Mouse (Mus musculus) forebrain, embryonic 11.5 days (tissue): ENCODE measurements around the gene Gm43191. TPM values are rescaled to one million over a fixed set of nuclear protein-coding genes. Genes with fewer than 3 reads are reported as not detected.
"Not testable (repeated sequence)": the region's sequence is repeated elsewhere in the genome, so short reads cannot be mapped to it uniquely, and the experiment has no call there.

ENCODE experiments used
- ATAC-seq: fragments of 200-750 bp; cut with Nextera tagmentation; replicated peaks from 2 replicates; pipeline ENCODE4 v1.8.0; 2017; ENCODE audit warnings: moderate TSS enrichment; ENCODE audit not compliant: low FRiP score
- DNase-seq: peaks from one replicate; pipeline ENCODE4 v3.0.0-alpha.2; 2017; ENCODE audit warnings: low spot score
- H3K27ac ChIP-seq: fragments of 300-500 bp; sonication (generic); 2 replicates; pipeline ENCODE4 v1.5.1; 2014; ENCODE audit warnings: low read depth, low read length
- H3K27me3 ChIP-seq: fragments of 300-500 bp; sonication (generic); 2 replicates; pipeline ENCODE4 v1.6.1; 2014; ENCODE audit warnings: mild to moderate bottlenecking, low read length, mixed read lengths; ENCODE audit not compliant: control insufficient read depth, insufficient read depth
- H3K36me3 ChIP-seq: fragments of 300-500 bp; sonication (generic); 2 replicates; pipeline ENCODE4 v1.6.1; 2014; ENCODE audit warnings: mild to moderate bottlenecking, low read length, moderate library complexity, mixed read lengths; ENCODE audit not compliant: control insufficient read depth, insufficient read depth
- H3K4me1 ChIP-seq: fragments of 300-500 bp; sonication (generic); replicated peaks from 2 replicates; pipeline ENCODE4 v1.6.1; 2014; ENCODE audit warnings: low read length, mixed read lengths; ENCODE audit not compliant: control insufficient read depth, insufficient read depth
- H3K4me2 ChIP-seq: fragments of 300-500 bp; sonication (generic); 2 replicates; pipeline ENCODE4 v1.6.1; 2014; ENCODE audit warnings: low read depth, mild to moderate bottlenecking, low read length, moderate library complexity, mixed read lengths; ENCODE audit not compliant: severe bottlenecking
- H3K4me3 ChIP-seq: fragments of 300-500 bp; sonication (generic); 2 replicates; pipeline ENCODE4 v1.5.1; 2014; ENCODE audit warnings: low read depth, low read length
- H3K9ac ChIP-seq: fragments of 300-500 bp; sonication (generic); 2 replicates; pipeline ENCODE4 v1.6.1; 2014; ENCODE audit warnings: low read length
- H3K9me3 ChIP-seq: fragments of 300-500 bp; sonication (generic); 2 replicates; pipeline ENCODE4 v1.6.1; 2016; ENCODE audit warnings: low read length, mixed read lengths; ENCODE audit not compliant: control insufficient read depth
- WGBS: fragments of 180-500 bp; shearing (Covaris S2); extraction: QIAGEN DNeasy Blood & Tissue Kit; methylation state at CpG from one replicate; pipeline ENCODE4 v1.1.7; 2014; 5-methylcytosine and 5-hydroxymethylcytosine counted together
- polyA plus RNA-seq: library from polyadenylated mRNA; unstranded; fragments of >200 nt; fragmentation: Nextera tagmentation; extraction: Ambion mirVana; gene quantifications from 2 replicates; pipeline ENCODE4 v1.2.1, GENCODE M21; 2014

The Gm43191 gene
- polyA plus RNA-seq, 1 experiment from 2014 or later = not detected

GRCm38 (mm10) chr3:116694955-116695665, 14.1 kb upstream of the Gm43191 start:
- Histone ChIP-seq H3K9me3 (no peaks in the 10 kb centered on the region), H3K4me2 (no peak overlapping the region), H3K27ac (no peak overlapping the region), H3K9ac (no peak overlapping the region), H3K4me1 (no peaks in the 10 kb centered on the region), H3K27me3 (no peaks in the 10 kb centered on the region), H3K36me3 (no peaks in the 10 kb centered on the region), H3K4me3 (no peak overlapping the region)
- DNase-seq = no peak
- WGBS = 87% methylated on average over 8 of the region's 8 CpGs
- ATAC-seq = no peak

DNA sequence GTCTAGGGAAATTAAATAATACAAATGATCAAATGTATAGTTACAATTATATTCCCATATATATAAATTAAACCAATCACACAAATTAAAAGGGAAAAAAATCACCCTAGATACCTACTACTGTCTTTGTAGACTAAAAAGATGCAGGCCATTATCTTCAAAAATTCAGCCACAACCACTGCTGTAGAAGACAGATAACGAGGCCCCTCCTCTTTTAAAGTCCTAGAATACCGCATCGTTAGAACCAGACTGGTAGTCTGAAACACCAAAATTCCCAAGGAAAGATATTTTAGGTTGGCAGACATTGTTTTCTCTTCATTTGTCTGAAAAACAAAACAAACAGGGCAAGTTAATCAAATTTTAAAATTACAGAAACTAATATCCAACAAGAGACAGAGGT, 13.3 kb upstream of the Gm43191 start:
- 74% methylated on average over 3 of the region's 3 CpGs for WGBS
- H3K4me3 ChIP-seq = no peak overlapping the region
- no peak overlapping the region for H3K9ac ChIP-seq
- H3K36me3 ChIP-seq = no peaks in the 10 kb centered on the region
- H3K4me1 ChIP-seq = no peaks in the 10 kb centered on the region
- H3K27ac ChIP-seq = no peak overlapping the region
- DNase-seq = no peak
- ATAC-seq = no peak
- H3K9me3 ChIP-seq = no peaks in the 10 kb centered on the region
- H3K4me2 ChIP-seq = no peak overlapping the region
- H3K27me3 ChIP-seq = no peaks in the 10 kb centered on the region

DNA sequence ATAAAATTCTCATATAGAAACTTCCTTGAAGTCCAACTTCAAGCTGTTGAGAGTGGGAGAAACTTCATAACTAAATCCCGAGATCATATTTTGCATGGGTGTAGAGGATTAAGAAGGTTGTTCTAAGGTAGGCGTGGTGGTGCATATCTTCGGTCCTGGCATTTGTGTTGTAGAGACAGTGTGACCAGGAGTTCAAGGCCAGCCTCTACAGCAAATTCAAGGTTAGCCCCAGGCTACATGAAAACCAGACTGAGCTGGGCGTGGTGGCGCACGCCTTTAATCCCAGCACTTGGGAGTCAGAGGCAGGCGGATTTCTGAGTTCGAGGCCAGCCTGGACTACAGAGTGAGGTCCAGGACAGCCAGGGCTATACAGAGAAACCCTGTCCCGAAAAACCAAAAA, 16.8 kb downstream of the Gm43191 start:
- not testable (repeated sequence) for ATAC-seq, H3K27me3 ChIP-seq, DNase-seq, H3K4me3 ChIP-seq, H3K27ac ChIP-seq, H3K4me1 ChIP-seq, H3K36me3 ChIP-seq, H3K9me3 ChIP-seq, H3K4me2 ChIP-seq, H3K9ac ChIP-seq
- 92% methylated on average over 9 of the region's 9 CpGs for WGBS

- ATAC-seq = peak; percentile 99
- no peaks in the 10 kb centered on the region for H3K27me3 ChIP-seq
- H3K27ac ChIP-seq = peak within 1 kb of the TSS; percentile 87
- H3K9ac ChIP-seq = peak within 1 kb of the TSS; percentile 97
- peak within 1 kb of the TSS; percentile 95 for H3K4me3 ChIP-seq
- no peaks in the 10 kb centered on the region; the same call in none of the 2 replicates for H3K4me1 ChIP-seq
- H3K9me3 ChIP-seq = no peaks in the 10 kb centered on the region
- peak within 1 kb of the TSS; percentile 68 for H3K4me2 ChIP-seq
- DNase-seq = peak; percentile 99
- under 1% methylated on average over 39 of the region's 39 CpGs for WGBS
- no peaks in the 10 kb centered on the region for H3K36me3 ChIP-seq
These were observed 18.6 kb downstream of the Gm43191 start, which contains the start of gene Mfsd14a for GRCm38 (mm10) chr3:116662463-116662863. Gene Mfsd14a (minus strand): TSS chr3:116662677.

DNA sequence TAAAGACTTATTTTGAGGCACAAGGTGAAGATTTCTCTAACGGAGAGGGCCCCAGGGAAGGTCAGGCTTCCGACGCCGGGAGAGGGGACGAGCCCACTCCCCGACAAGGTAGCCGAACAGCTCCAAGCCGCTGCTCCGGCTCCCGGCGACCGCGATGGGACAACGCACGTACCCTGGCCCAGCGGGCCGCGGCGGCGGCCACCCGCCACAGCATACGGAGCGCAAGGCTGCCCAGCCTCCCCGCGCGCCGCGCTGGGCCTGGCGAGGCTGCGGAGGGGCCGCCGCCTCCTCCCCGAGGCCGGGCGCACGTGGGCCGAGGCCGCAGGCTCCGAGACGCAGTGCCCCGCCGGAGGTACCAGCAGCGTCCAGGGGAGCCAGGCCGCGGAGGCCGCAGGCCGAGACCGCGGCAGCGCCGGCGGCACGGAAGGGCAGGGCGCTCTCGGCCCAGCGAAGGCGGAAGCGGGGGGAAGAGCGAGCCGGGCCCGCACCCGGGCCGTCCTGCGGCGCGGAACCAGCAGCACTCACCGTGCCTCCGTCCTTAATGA, 19.1 kb downstream of the Gm43191 start:
- H3K27me3 ChIP-seq = no peaks in the 10 kb centered on the region
- H3K4me1 ChIP-seq = no peaks in the 10 kb centered on the region; the same call in none of the 2 replicates
- H3K4me3 ChIP-seq = peak overlapping the region; percentile 95
- no peaks in the 10 kb centered on the region for H3K9me3 ChIP-seq
- peak overlapping the region; percentile 97 for H3K9ac ChIP-seq
- ATAC-seq = peak; percentile 84
- H3K36me3 ChIP-seq = no peaks in the 10 kb centered on the region
- H3K27ac ChIP-seq = peak overlapping the region; percentile 87
- WGBS = under 1% methylated on average over 60 of the region's 68 CpGs
- H3K4me2 ChIP-seq = peak overlapping the region; percentile 68
- DNase-seq = no peak

GRCm38 (mm10) chr3:116661288-116661869, 19.7 kb downstream of the Gm43191 start:
- peak overlapping the region; percentile 68 for H3K4me2 ChIP-seq
- no peak for ATAC-seq
- no peak for DNase-seq
- H3K27ac ChIP-seq = peak overlapping the region; percentile 87
- 7% methylated on average over 16 of the region's 16 CpGs for WGBS
- peak overlapping the region; percentile 97 for H3K9ac ChIP-seq
- H3K4me1 ChIP-seq = no peaks in the 10 kb centered on the region; the same call in none of the 2 replicates
- no peaks in the 10 kb centered on the region for H3K9me3 ChIP-seq
- peak overlapping the region; percentile 95 for H3K4me3 ChIP-seq
- no peaks in the 10 kb centered on the region for H3K36me3 ChIP-seq
- H3K27me3 ChIP-seq = no peaks in the 10 kb centered on the region

DNA sequence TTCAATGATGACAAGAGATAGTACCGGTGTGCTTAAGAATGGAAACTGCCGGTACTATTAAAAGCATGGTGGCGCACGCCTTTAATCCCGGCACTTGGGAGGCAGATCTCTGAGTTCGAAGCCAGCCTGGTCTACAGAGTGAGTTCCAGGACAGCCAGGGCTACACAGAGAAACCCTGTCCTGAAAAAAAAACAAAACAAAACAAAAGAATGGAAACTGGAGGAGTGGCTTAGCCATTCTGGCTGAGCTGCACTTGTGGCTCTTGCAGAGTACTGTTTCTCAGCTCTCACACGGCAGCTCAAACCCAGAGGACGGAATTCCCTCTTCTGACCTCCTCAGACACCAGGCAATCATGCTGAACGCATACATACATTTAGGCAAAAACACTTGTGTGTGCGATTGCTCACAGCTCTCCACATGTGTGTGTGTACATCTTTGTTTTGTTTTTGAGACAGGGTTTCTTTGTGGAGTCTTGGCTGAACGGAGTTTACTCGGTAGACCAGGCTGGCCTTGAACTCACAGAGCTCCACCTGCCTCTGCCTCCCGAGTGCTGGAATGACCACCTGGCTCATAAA, 21.1 kb downstream of the Gm43191 start:
- Histone ChIP-seq H3K27ac (no peak overlapping the region), H3K4me3 (no peak overlapping the region), H3K9ac (no peak overlapping the region), H3K4me1 (no peaks in the 10 kb centered on the region; the same call in none of the 2 replicates), H3K9me3 (no peaks in the 10 kb centered on the region), H3K27me3 (no peaks in the 10 kb centered on the region), H3K36me3 (no peaks in the 10 kb centered on the region), H3K4me2 (no peak overlapping the region)
- ATAC-seq (no peak), DNase-seq (no peak)
- WGBS = 83% methylated on average over 13 of the region's 13 CpGs

DNA sequence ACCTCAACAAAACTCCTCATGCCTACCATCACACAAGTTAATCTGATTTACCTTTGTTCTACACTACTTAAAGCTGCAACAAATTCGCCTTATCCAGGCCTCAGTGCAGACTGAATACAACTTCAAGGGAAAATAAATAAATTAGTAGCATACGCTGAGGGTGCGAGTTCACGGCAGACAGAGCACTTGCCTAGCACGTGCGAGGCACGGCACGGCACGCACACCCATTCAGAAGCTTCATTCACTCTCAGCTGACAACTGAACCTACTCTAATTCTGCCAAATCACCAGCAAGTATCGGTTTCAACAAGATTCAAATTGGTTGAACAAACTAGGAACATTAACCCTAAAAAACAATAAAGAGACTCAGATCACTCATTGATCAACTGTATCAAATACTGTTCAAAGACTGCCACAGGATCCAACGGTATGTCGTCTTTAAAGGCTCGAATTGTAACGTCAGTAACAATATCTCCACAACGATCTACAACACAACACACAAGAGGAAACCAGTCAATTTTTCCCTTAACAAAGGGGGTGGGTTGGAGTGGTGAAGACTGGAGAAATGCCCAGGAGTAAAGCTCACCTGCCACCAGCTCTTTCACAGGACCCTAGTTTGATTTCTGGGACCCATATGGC, 22.0 kb downstream of the Gm43191 start:
- Histone ChIP-seq H3K4me1 (no peaks in the 10 kb centered on the region; the same call in none of the 2 replicates), H3K27ac (no peak overlapping the region), H3K9ac (no peak overlapping the region), H3K4me2 (no peak overlapping the region), H3K27me3 (no peaks in the 10 kb centered on the region), H3K9me3 (no peaks in the 10 kb centered on the region), H3K36me3 (no peaks in the 10 kb centered on the region), H3K4me3 (no peak overlapping the region)
- no peak for DNase-seq
- 77% methylated on average over 15 of the region's 15 CpGs for WGBS
- ATAC-seq = no peak
